Mouse (Mus musculus) kidney, embryonic 14.5 days (tissue): ENCODE measurements around the gene C2cd6. TPM values are rescaled to one million over a fixed set of nuclear protein-coding genes. Genes with fewer than 3 reads are reported as not detected.
A peak's percentile ranks its signal among the peaks of the same experiment; 100 is the strongest.

Experiments used
- ATAC-seq: fragments of 200-750 bp; cut with Nextera tagmentation; 2 replicates; pipeline ENCODE4 v1.8.0; 2017; ENCODE audit warnings: moderate number of reproducible peaks, mild to moderate bottlenecking, moderate TSS enrichment, moderate library complexity; ENCODE audit not compliant: low FRiP score, low TSS enrichment
- H3K27ac ChIP-seq: fragments of 300-500 bp; sonication (generic); 2 replicates; pipeline ENCODE4 v1.5.1; 2014; ENCODE audit warnings: low read depth, mild to moderate bottlenecking, low read length, moderate library complexity, mixed read lengths
- H3K27me3 ChIP-seq: fragments of 300-500 bp; sonication (generic); 2 replicates; pipeline ENCODE4 v1.6.1; 2014; ENCODE audit warnings: mild to moderate bottlenecking, low read length; ENCODE audit not compliant: control insufficient read depth, insufficient read depth
- H3K36me3 ChIP-seq: fragments of 300-500 bp; sonication (generic); 2 replicates; pipeline ENCODE4 v1.6.1; 2014; ENCODE audit warnings: low read length, mixed read lengths; ENCODE audit not compliant: control insufficient read depth, insufficient read depth
- H3K4me1 ChIP-seq: fragments of 300-500 bp; sonication (generic); 2 replicates; pipeline ENCODE4 v1.6.1; 2014; ENCODE audit warnings: low read length, mixed read lengths; ENCODE audit not compliant: control insufficient read depth, insufficient read depth
- H3K4me2 ChIP-seq: fragments of 300-500 bp; sonication (generic); replicated peaks from 2 replicates; pipeline ENCODE4 v1.6.1; 2014; ENCODE audit warnings: low read depth, mild to moderate bottlenecking, low read length
- H3K4me3 ChIP-seq: fragments of 300-500 bp; sonication (generic); 2 replicates; pipeline ENCODE4 v1.5.1; 2014; ENCODE audit warnings: mild to moderate bottlenecking, low read length
- H3K9ac ChIP-seq: fragments of 300-500 bp; sonication (generic); 2 replicates; pipeline ENCODE4 v1.6.1; 2014; ENCODE audit warnings: low read depth, mild to moderate bottlenecking, low read length, moderate library complexity
- H3K9me3 ChIP-seq: fragments of 300-500 bp; sonication (generic); 2 replicates; pipeline ENCODE4 v1.6.1; 2016; ENCODE audit warnings: low read length; ENCODE audit not compliant: control insufficient read depth
- WGBS: fragments of 180-500 bp; shearing (Covaris S2); extraction: QIAGEN DNeasy Blood & Tissue Kit; methylation state at CpG from one replicate; pipeline ENCODE4 v1.1.7; 2014; 5-methylcytosine and 5-hydroxymethylcytosine counted together
- polyA plus RNA-seq: library from polyadenylated mRNA; unstranded; fragments of >200 nt; fragmentation: Nextera tagmentation; extraction: Ambion mirVana; gene quantifications from 2 replicates; pipeline ENCODE4 v1.2.1, GENCODE M21; 2014

Gene C2cd6
- polyA plus RNA-seq = not detected in 2 replicates

- no peak within 1 kb of the TSS for H3K27ac ChIP-seq
- H3K27me3 ChIP-seq = no peaks in the 10 kb centered on the region
- no peak within 1 kb of the TSS for H3K9ac ChIP-seq
- H3K4me3 ChIP-seq = no peak within 1 kb of the TSS
- no peaks in the 10 kb centered on the region for H3K9me3 ChIP-seq
- 92% methylated on average over 19 of the region's 19 CpGs for WGBS
- no peaks in the 10 kb centered on the region for H3K36me3 ChIP-seq
- ATAC-seq = no peak
- H3K4me1 ChIP-seq = no peaks in the 10 kb centered on the region
- no peak within 1 kb of the TSS for H3K4me2 ChIP-seq
Measured at GRCm38 (mm10) chr1:59094705-59095104, at the start of gene C2cd6. Gene C2cd6 (minus strand): TSS chr1:59094900.

GRCm38 (mm10) chr1:59142809-59143208 lies 48.1 kb upstream of the C2cd6 start:
- no peaks in the 10 kb centered on the region for H3K36me3 ChIP-seq
- H3K9me3 ChIP-seq = no peaks in the 10 kb centered on the region
- H3K4me1 ChIP-seq = no peaks in the 10 kb centered on the region
- ATAC-seq = no peak
- no peak overlapping the region for H3K4me3 ChIP-seq
- no peaks in the 10 kb centered on the region for H3K27me3 ChIP-seq
- H3K4me2 ChIP-seq = no peak overlapping the region
- H3K27ac ChIP-seq = no peak overlapping the region
- no peak overlapping the region for H3K9ac ChIP-seq

GRCm38 (mm10) chr1:59134419-59134818 lies 39.7 kb upstream of the C2cd6 start:
- H3K4me1 ChIP-seq = no peaks in the 10 kb centered on the region
- no peak overlapping the region for H3K4me2 ChIP-seq
- H3K9ac ChIP-seq = no peak overlapping the region
- ATAC-seq = no peak
- H3K36me3 ChIP-seq = no peaks in the 10 kb centered on the region
- WGBS = 62% methylated on average over 5 of the region's 5 CpGs
- H3K27ac ChIP-seq = no peak overlapping the region
- no peaks in the 10 kb centered on the region for H3K27me3 ChIP-seq
- no peak overlapping the region for H3K4me3 ChIP-seq
- no peaks in the 10 kb centered on the region for H3K9me3 ChIP-seq

- Histone ChIP-seq H3K27me3 (no peaks in the 10 kb centered on the region), H3K9me3 (no peaks in the 10 kb centered on the region), H3K27ac (no peak overlapping the region), H3K36me3 (no peaks in the 10 kb centered on the region), H3K4me2 (no peak overlapping the region), H3K9ac (no peak overlapping the region), H3K4me1 (no peaks in the 10 kb centered on the region), H3K4me3 (no peak overlapping the region)
- 43% methylated on average over 7 of the region's 7 CpGs for WGBS
- ATAC-seq = no peak
Measured at GRCm38 (mm10) chr1:59128879-59129278, 34.2 kb upstream of the C2cd6 start.

- no peak overlapping the region for H3K4me2 ChIP-seq
- H3K4me1 ChIP-seq = no peaks in the 10 kb centered on the region
- no peak overlapping the region for H3K27ac ChIP-seq
- no peak overlapping the region for H3K4me3 ChIP-seq
- H3K9ac ChIP-seq = no peak overlapping the region
- H3K27me3 ChIP-seq = no peaks in the 10 kb centered on the region
- H3K9me3 ChIP-seq = no peaks in the 10 kb centered on the region
- ATAC-seq = no peak
- no peaks in the 10 kb centered on the region for H3K36me3 ChIP-seq
- 89% methylated on average over 5 of the region's 5 CpGs for WGBS
Measured at GRCm38 (mm10) chr1:59125558-59125957, 30.9 kb upstream of the C2cd6 start.

- Histone ChIP-seq H3K27me3 (no peaks in the 10 kb centered on the region), H3K9me3 (no peaks in the 10 kb centered on the region), H3K4me1 (no peaks in the 10 kb centered on the region), H3K36me3 (no peaks in the 10 kb centered on the region), H3K27ac (peak within 1 kb of the TSS; percentile 88), H3K9ac (peak within 1 kb of the TSS; percentile 82), H3K4me3 (peak within 1 kb of the TSS; percentile 73), H3K4me2 (peak within 1 kb of the TSS; percentile 93)
- WGBS = under 1% methylated on average over 73 of the region's 74 CpGs
- peak; percentile 98 for ATAC-seq
Measured at GRCm38 (mm10) chr1:59119720-59120457, 25.2 kb upstream of the C2cd6 start, which contains the start of gene Tmem237. Gene Tmem237 (minus strand): TSS chr1:59120408.

- no peak overlapping the region for H3K4me2 ChIP-seq
- H3K9me3 ChIP-seq = no peaks in the 10 kb centered on the region
- no peaks in the 10 kb centered on the region for H3K27me3 ChIP-seq
- no peak overlapping the region for H3K9ac ChIP-seq
- H3K27ac ChIP-seq = no peak overlapping the region
- H3K36me3 ChIP-seq = peaks cover 41% of the 10 kb centered on the region; the same call in 1 of the 2 replicates
- H3K4me1 ChIP-seq = no peaks in the 10 kb centered on the region
- no peak overlapping the region for H3K4me3 ChIP-seq
- ATAC-seq = no peak
- WGBS = 79% methylated on average over 8 of the region's 8 CpGs
Measured at GRCm38 (mm10) chr1:59110524-59110923, 15.8 kb upstream of the C2cd6 start.

- Histone ChIP-seq H3K27me3 (no peaks in the 10 kb centered on the region), H3K4me2 (no peak overlapping the region), H3K4me1 (no peaks in the 10 kb centered on the region), H3K9ac (no peak overlapping the region), H3K4me3 (no peak overlapping the region), H3K9me3 (no peaks in the 10 kb centered on the region), H3K27ac (no peak overlapping the region), H3K36me3 (peaks cover 23% of the 10 kb centered on the region)
- WGBS = 94% methylated on average over 6 of the region's 6 CpGs
- ATAC-seq = no peak
Measured at GRCm38 (mm10) chr1:59102071-59102470, 7.4 kb upstream of the C2cd6 start.

- WGBS = 94% methylated on average over 5 of the region's 5 CpGs
- Histone ChIP-seq H3K4me2 (no peak overlapping the region), H3K9ac (no peak overlapping the region), H3K4me3 (no peak overlapping the region), H3K4me1 (no peaks in the 10 kb centered on the region), H3K27me3 (no peaks in the 10 kb centered on the region), H3K9me3 (no peaks in the 10 kb centered on the region), H3K27ac (no peak overlapping the region), H3K36me3 (peaks cover 18% of the 10 kb centered on the region)
- ATAC-seq = no peak
Measured at GRCm38 (mm10) chr1:59101020-59101419, 6.3 kb upstream of the C2cd6 start.
